In genomic region chr9:96320551-96320980, GRCm38 (mm10) we compare ENCODE assay signal across 16 mouse cellular contexts. TPM values are rescaled to one million over a fixed set of nuclear protein-coding genes. Genes with fewer than 3 reads are reported as not detected.
A peak's percentile ranks its signal among the peaks of the same experiment; 100 is the strongest.
DNase-seq lines count a peak whose midpoint lies in the region; ATAC-seq and TF ChIP-seq lines count a peak whose summit lies in the region.
"Had no signal": no experiment of that assay in that cellular context is flagged by ENCODE, and none has a peak within 500 bp of the region (broad histone marks: within the 10 kb centered on the region; RNA-seq: fewer than 3 reads in every experiment).

No protein-coding gene starts in this region.

- TF ChIP-seq CTCF in left cerebral cortex, adult 2 months (IDR thresholded peaks at IDR 0.05), result no peak

- intact Hi-C loops in left cerebral cortex, adult 2 months (cut with DNase I), result no loop called here
- intact Hi-C loops in left cerebral cortex, postnatal 4 days (cut with DNase I), result no loop called here
- intact Hi-C loops in heart, postnatal 25 days (cut with DNase I), result no loop called here

- 91% methylated on average over 6 of the region's 6 CpGs for WGBS in hindbrain, embryonic 11.5 days

- peak; percentile 73 for ATAC-seq in frontal cortex, adult (ENCODE audit: low TSS enrichment)
- ATAC-seq in hindbrain, embryonic 11.5 days (ENCODE audit: low FRiP score), result no peak
- ATAC-seq: intestine, postnatal 0 days had no signal

- no peak overlapping the region for H3K4me2 ChIP-seq in hindbrain, embryonic 11.5 days (replicated peaks; ENCODE audit: low read depth, low read length)
- H3K4me2 ChIP-seq: limb, embryonic 12.5 days had no signal

- H3K4me3 ChIP-seq in left cerebral cortex, adult 2 months, result no peak overlapping the region
- H3K4me3 ChIP-seq in hindbrain, embryonic 11.5 days (ENCODE audit: low read depth, low read length), result no peak overlapping the region
- H3K4me3 ChIP-seq: hindbrain, embryonic 10.5 days; limb, embryonic 12.5 days; midbrain, embryonic 10.5 days; myocyte had no signal

- H3K4me1 ChIP-seq in hindbrain, embryonic 11.5 days (replicated peaks; ENCODE audit: control insufficient read depth, insufficient read depth, low read length), result no peaks in the 10 kb centered on the region
- H3K4me1 ChIP-seq: limb, embryonic 12.5 days had no signal

- H3K27me3 ChIP-seq in hindbrain, embryonic 11.5 days (ENCODE audit: control insufficient read depth, insufficient read depth, low read length), result no peaks in the 10 kb centered on the region
- H3K27me3 ChIP-seq: limb, embryonic 12.5 days had no signal

- no peaks in the 10 kb centered on the region for H3K9me3 ChIP-seq in hindbrain, embryonic 11.5 days (ENCODE audit: control insufficient read depth, low read length)
- H3K9me3 ChIP-seq: hindbrain, embryonic 10.5 days; limb, embryonic 12.5 days; midbrain, embryonic 10.5 days had no signal

- peak overlapping the region; percentile 34; the same call in 1 of the 2 replicates for H3K27ac ChIP-seq in left cerebral cortex, adult 2 months
- H3K27ac ChIP-seq in hindbrain, embryonic 11.5 days (ENCODE audit: low read depth, low read length), result no peak overlapping the region
- H3K27ac ChIP-seq: hindbrain, embryonic 10.5 days; limb, embryonic 12.5 days; midbrain, embryonic 10.5 days had no signal

- peaks cover 8% of the 10 kb centered on the region; the same call in 1 of the 2 replicates for H3K36me3 ChIP-seq in hindbrain, embryonic 11.5 days (ENCODE audit: control insufficient read depth, insufficient read depth, low read length)

- no peak for DNase-seq in frontal cortex, postnatal 25 days (ENCODE audit: low spot score in 2 of 2)
- peak in 1 of 2 experiments; percentile 25 for DNase-seq in left cerebral cortex, adult 2 months (ENCODE audit: extremely low spot score in 1 of 2, low spot score in 2 of 2)
- DNase-seq in left cerebral cortex, postnatal 4 days, result no peak
- peak; percentile 58 for DNase-seq in lung, postnatal 10 days
- DNase-seq in right cerebral cortex, postnatal 36 days (ENCODE audit: low spot score in 2 of 2), result peak; percentile 17 to 23
- no peak for DNase-seq in hindbrain, embryonic 11.5 days (ENCODE audit: low spot score)
- DNase-seq in heart, postnatal 25 days (ENCODE audit: low spot score), result no peak
- DNase-seq: cerebellum, adult 9-11 months; embryo, embryonic 11 days; thymus, adult 2 months had no signal

- H3K9ac ChIP-seq in hindbrain, embryonic 11.5 days (ENCODE audit: low read depth, low read length), result no peak overlapping the region
- H3K9ac ChIP-seq: limb, embryonic 12.5 days had no signal

RNA-seq across cellular contexts. Expression of gene Atp1b3, which starts 43.7 kb away (rescaled TPM):
- 10 to 100 TPM; 81.7 to 89.0 TPM for total RNA-seq in left cerebral cortex, adult 2 months (2021)
- total RNA-seq in left cerebral cortex, postnatal 4 days (2021), result 10 to 100 TPM; 89.3 to 89.6 TPM
- polyA plus RNA-seq in hindbrain, embryonic 11.5 days (2014; fragmentation: Nextera tagmentation; extraction: Ambion mirVana), result 197 TPM in 2 replicates
- 10 to 100 TPM; 58.9 to 64.6 TPM for total RNA-seq in heart, postnatal 25 days (2021)

Comparison
In these comparisons a context has a peak if more than half of its experiments do, and no peak if none do; other contexts are left out.
1. DNase-seq: peak in lung, postnatal 10 days (single experiment) and right cerebral cortex, postnatal 36 days (2 of 2); none in frontal cortex, postnatal 25 days (0 of 2), left cerebral cortex, postnatal 4 days (single experiment), hindbrain, embryonic 11.5 days (single experiment) and heart, postnatal 25 days (single experiment).